Mouse (Mus musculus) MN1 (cell line): Measurements from ENCODE around the gene Gjb6.

Source experiments
- DNase-seq: peaks from one replicate; pipeline ENCODE4 v3.0.0-alpha.2; 2016; ENCODE audit warnings: low spot score

Gene Gjb6

GRCm38 (mm10) chr14:57133161-57133661 is at the start of gene Gjb6:
Gjb6 (minus strand) TSS chr14:57133611.
- DNase-seq, result no peak

- DNase-seq, result no peak
These were observed 32.1 kb upstream of the Gjb6 start for GRCm38 (mm10) chr14:57165493-57165892.

GRCm38 (mm10) chr14:57161833-57162232 is 28.4 kb upstream of the Gjb6 start:
- no peak for DNase-seq

GRCm38 (mm10) chr14:57161201-57161600 is 27.8 kb upstream of the Gjb6 start:
- DNase-seq, result no peak

- no peak for DNase-seq
These were observed 21.5 kb upstream of the Gjb6 start for GRCm38 (mm10) chr14:57154916-57155315.

- DNase-seq, result no peak
These were observed 12.3 kb upstream of the Gjb6 start for GRCm38 (mm10) chr14:57145741-57146140.

GRCm38 (mm10) chr14:57135265-57135664 is 1.9 kb upstream of the Gjb6 start:
- no peak for DNase-seq

GRCm38 (mm10) chr14:57127383-57127782 is 6.0 kb downstream of the Gjb6 start:
- DNase-seq, result no peak

GRCm38 (mm10) chr14:57122295-57122694 is 11.1 kb downstream of the Gjb6 start:
- no peak for DNase-seq

GRCm38 (mm10) chr14:57115823-57116544 is 17.4 kb downstream of the Gjb6 start, which contains the start of gene Gm4491:
Gm4491 (minus strand) TSS chr14:57115883.
- DNase-seq, result no peak

GRCm38 (mm10) chr14:57109194-57109593 is 24.2 kb downstream of the Gjb6 start:
- peak; percentile 48 for DNase-seq

- DNase-seq, result no peak
These were observed 25.5 kb downstream of the Gjb6 start for GRCm38 (mm10) chr14:57107916-57108315.

- no peak for DNase-seq
These were observed 26.3 kb downstream of the Gjb6 start for GRCm38 (mm10) chr14:57107091-57107490.

- DNase-seq, result no peak
These were observed 27.7 kb downstream of the Gjb6 start for GRCm38 (mm10) chr14:57105721-57106120.

- no peak for DNase-seq
These were observed 28.3 kb downstream of the Gjb6 start for GRCm38 (mm10) chr14:57105111-57105510.

- DNase-seq, result no peak
These were observed 29.0 kb downstream of the Gjb6 start, which contains the start of gene Gjb2 for GRCm38 (mm10) chr14:57104106-57105023. Gjb2 (minus strand) TSS chr14:57104702.

- DNase-seq, result no peak
These were observed 29.7 kb downstream of the Gjb6 start for GRCm38 (mm10) chr14:57103711-57104105.

GRCm38 (mm10) chr14:57103121-57103520 is 30.3 kb downstream of the Gjb6 start:
- DNase-seq, result no peak

- no peak for DNase-seq
These were observed 31.8 kb downstream of the Gjb6 start for GRCm38 (mm10) chr14:57101623-57102022.

- DNase-seq, result no peak
These were observed 37.6 kb downstream of the Gjb6 start for GRCm38 (mm10) chr14:57095855-57096254.

- DNase-seq, result no peak
These were observed 40.4 kb downstream of the Gjb6 start for GRCm38 (mm10) chr14:57093029-57093428.

- no peak for DNase-seq
These were observed 43.4 kb downstream of the Gjb6 start for GRCm38 (mm10) chr14:57090001-57090400.

- no peak for DNase-seq
These were observed 44.3 kb downstream of the Gjb6 start for GRCm38 (mm10) chr14:57089107-57089506.
